Mouse (Mus musculus) liver, adult (tissue): Measurements from ENCODE around the gene Exoc4.

Experiments
- GATA4 ChIP-seq: IDR thresholded peaks from 2 replicates; pipeline ENCODE4 v1.6.1; 2014; ENCODE audit warnings: mild to moderate bottlenecking, low read length; ENCODE audit not compliant: insufficient replicate concordance

Gene Exoc4

DNA sequence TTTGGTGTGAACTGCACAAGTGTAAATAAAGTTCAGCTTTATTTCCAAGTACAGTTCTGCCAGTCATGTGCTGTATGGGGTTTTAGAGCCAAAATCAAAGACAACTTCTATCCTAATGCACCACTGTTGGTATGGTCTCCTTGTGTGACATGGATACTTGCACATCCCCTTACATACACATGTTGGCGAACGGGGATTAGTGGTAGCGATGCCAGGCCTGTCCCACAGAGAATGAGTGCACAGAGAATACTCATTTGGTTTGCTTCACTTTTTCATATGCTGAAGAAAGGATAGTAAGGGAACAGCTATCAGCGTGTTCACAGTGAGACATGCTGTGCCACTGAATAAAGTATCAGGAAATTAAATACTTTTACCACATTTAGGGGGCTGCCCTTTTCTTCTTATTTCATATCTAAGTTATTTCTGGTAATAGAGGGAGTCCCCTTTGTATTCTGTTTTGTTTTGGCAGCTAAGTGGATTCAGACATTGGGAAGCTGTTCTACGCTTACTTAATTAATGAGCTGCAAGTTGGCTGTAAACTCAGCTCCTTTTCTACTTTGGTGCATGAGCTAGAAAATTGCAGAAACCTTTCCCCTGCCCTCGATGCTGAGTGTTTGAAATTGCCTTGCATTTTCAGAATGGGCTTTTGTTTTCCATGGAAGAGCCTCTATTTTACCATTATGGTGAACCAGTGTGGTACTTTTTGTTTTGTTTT, 247.4 kb downstream of the Exoc4 start:
- TF ChIP-seq GATA4, result no peak

GRCm38 (mm10) chr6:33497348-33497747, 248.5 kb downstream of the Exoc4 start:
- no peak for TF ChIP-seq GATA4

DNA sequence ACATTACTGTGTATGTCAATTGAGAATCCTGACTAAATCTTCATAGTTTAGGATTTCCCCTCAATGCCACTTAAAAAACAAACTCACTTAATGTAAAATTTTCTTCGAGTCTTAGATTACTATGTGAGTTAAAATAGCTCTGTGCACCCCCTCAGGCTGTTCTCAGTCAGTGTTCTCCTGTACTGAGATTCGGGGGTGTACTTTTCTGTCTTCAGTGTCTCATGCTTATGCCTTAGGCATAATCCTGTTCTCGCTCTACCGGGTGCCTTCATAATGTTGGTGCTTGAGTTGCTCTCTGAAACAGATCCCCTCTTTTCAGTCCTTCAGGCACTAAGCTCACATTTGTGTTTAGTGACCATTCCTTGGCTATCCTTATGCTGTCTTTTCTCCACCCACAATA, 253.5 kb downstream of the Exoc4 start:
- no peak for TF ChIP-seq GATA4

- TF ChIP-seq GATA4, result no peak
Observed at GRCm38 (mm10) chr6:33503381-33503780, 254.5 kb downstream of the Exoc4 start.

GRCm38 (mm10) chr6:33507134-33507533, 258.2 kb downstream of the Exoc4 start:
- no peak for TF ChIP-seq GATA4

DNA sequence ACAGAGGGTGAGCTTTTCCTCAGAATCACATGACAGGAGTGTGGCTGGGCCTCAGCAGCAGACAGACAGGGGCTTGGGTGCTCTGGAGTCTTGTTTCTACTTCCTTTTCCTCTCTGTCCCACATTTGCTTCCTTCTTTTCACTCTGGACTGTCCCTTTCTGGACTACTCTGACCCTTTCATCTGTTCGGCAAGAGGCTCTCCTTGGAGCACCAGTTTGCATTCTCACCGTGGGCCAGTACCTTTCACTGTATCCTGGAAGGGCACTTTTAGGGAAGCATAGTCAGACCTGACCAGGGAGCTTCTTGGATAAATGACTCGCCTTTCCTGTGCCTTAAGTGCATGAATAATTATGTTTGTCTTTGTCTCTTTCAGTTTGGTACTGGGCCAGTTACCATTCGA, 266.5 kb downstream of the Exoc4 start:
- TF ChIP-seq GATA4, result no peak

- no peak for TF ChIP-seq GATA4
Observed at GRCm38 (mm10) chr6:33516798-33517197, 267.9 kb downstream of the Exoc4 start.

DNA sequence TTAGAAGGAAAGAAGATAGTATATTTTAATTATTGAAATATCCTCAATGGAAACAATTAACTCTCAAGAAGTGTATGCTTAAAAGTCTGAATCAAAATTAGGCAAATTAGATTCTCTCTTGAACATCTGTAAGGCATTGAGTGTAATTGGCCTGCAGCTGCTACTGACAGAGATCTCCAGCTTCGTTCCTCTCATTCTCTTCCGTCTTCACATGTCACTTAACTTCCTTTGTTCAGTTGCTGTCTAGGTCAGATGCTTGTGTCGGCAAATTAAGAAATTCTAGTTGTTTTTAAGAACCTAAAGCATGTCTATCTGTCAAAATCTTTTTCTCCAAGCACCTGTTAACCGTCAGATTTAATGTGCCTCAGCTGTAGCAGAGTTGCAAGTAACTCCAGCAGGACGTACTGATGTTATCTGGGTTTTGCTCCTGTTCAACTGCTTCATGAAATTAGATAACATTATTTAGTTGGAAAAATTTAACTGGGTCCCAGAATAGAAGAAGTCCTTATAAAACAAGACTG, 269.1 kb downstream of the Exoc4 start:
- no peak for TF ChIP-seq GATA4

- TF ChIP-seq GATA4, result no peak
Observed at GRCm38 (mm10) chr6:33525695-33526366, 276.9 kb downstream of the Exoc4 start.

- no peak for TF ChIP-seq GATA4
Observed at GRCm38 (mm10) chr6:33540356-33540755, 291.5 kb downstream of the Exoc4 start.

DNA sequence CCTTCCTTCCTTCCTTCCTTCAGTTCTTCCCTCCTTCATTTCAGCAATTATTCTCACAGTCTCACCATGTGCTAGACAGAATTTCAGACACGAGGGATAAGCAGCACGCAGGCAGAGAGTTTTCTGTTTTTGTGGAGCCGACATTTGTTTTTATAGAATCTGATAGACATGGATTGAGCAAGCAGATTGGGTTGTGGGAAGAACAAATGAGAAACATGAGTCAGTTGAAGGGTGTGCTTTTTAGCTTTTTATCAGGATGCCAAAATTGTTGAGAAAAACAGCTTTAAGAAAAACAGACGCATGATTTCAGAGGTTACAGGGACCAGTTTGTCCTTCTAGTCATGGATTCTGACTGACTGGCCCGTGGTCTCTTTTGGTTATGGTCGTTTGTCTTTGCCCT, 293.8 kb downstream of the Exoc4 start:
- no peak for TF ChIP-seq GATA4

- no peak for TF ChIP-seq GATA4
Observed at GRCm38 (mm10) chr6:33551934-33552333, 303.0 kb downstream of the Exoc4 start.

DNA sequence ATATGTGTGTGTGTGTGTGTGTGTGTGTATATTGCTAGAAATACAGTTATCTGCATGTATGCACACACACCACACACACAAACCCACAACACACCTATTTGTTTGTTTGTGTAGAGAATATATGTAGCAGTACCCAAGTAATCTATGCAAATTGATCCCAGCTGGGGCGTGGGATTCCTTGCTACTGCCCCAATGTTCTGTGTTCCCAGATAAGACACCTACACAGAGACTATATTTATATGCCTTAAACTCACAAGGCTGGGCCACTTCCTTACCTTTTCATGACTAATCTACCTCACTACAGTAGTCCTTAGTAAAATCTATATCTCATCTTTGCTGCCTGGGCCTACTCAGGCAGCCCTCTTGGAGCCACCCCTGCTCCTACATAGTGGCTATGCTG, 312.0 kb downstream of the Exoc4 start:
- no peak for TF ChIP-seq GATA4

- no peak for TF ChIP-seq GATA4
Observed at GRCm38 (mm10) chr6:33561911-33562310, 313.0 kb downstream of the Exoc4 start.

DNA sequence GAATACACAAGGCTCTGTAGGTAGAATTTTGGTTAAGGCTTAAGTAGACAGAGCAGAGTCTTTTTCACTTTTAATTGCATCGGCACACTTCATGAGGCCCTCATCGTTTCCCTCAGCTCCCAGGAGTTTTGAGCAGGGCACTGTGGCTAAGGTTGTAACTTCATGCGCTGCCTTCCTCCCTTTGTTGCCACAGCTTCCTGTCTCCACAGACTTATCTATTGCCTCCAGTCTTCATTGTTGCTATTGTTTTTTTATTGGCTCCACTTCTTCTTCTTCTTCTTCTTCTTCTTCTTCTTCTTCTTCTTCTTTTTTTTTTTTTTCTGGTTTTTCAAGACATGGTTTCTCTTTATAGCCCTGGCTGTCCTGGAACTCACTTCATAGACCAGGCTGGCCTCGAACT, 327.1 kb downstream of the Exoc4 start:
- no peak for TF ChIP-seq GATA4

- no peak for TF ChIP-seq GATA4
Observed at GRCm38 (mm10) chr6:33608469-33608868, 359.6 kb downstream of the Exoc4 start.

DNA sequence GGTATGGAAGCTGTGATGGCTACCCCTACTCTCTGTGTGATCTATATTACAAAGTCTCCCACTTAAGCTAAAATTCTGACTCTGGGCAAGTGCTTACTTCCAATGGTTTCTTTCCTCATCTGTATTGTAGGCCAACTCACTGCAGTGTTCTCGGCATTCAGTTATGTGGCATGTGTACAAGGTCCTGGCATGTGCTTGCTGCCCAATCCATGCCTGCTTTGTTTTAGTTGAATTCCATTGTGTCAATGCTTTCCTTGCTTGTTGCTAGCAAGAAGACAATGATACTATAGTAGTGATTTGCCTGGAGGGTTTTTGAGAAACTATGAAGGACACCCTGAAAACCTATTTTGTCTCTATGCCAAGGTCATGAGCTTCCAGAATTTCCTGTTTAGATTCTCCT, 365.1 kb downstream of the Exoc4 start:
- TF ChIP-seq GATA4, result no peak

- no peak for TF ChIP-seq GATA4
Observed at GRCm38 (mm10) chr6:33618590-33618989, 369.7 kb downstream of the Exoc4 start.
